Mouse (Mus musculus) yolk sac, embryonic 10.5 days (tissue): ENCODE measurements at regions not wholly inside any gene's neighbourhood (a gene's known extent, or its start where the extent isn't known, plus 50 kb on each side); places are given as distances from the start of the nearest gene placed in this dataset.

Experiments
- DNase-seq: peaks from one replicate; pipeline ENCODE4 v3.0.0-alpha.2; 2017; ENCODE audit warnings: low spot score

DNA sequence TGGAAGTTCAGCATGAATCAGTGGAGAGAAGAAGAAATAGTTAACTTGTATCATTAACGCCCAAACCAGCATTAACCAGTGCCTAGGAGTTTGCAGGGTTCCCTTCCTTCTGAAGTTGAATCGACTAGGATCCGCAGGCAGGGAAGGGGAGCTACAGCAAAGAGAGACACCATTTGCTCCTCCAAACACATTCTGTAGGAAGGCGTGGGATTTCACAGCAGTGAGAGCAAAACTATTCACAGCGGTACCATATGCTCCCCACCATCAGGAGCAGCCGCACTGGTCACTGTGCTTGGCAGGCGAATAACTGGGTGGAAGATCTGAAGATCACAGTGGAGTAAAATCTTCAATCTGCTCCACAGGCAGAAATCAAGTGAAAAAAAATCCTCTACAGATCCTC, 610.3 kb downstream of the Lmo4 start:
- DNase-seq, result no peak

GRCm38 (mm10) chr3:143586653-143587052, 618.4 kb downstream of the Lmo4 start:
- no peak for DNase-seq

- DNase-seq, result no peak
Measured at GRCm38 (mm10) chr3:143584692-143585603, 620.1 kb downstream of the Lmo4 start.

DNA sequence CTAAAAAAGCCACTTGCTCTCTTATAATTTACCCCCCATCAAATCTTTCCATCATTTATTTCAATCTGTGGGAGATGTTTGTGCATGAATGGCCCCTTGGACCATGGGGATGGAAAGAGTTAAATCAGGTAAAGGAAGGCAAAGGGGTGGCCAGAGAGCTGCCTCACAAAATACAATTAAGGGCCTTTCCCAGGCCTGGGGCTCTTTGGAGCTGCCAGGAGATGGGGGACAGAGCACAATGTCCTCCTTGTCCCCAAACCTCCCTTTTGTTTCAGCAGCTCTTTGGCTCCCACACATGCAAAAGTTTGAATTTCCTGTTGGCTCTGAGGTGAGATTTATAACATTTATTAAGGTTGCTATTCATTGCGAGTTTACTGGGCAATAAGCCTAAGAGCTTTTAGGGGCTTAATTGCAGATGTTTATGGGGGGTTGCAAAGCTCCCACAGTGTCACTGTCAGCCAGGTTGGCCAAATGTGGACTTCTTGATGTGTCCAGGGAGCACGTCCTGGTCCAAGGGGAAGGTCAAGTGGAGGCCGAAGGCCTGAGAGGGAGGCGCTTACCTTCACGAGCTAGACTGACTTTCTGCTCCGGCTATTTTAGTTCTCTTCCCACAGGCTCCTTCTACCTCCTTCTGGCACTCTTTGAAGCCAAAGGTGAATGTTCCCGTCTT, 628.5 kb downstream of the Lmo4 start:
- DNase-seq, result no peak

DNA sequence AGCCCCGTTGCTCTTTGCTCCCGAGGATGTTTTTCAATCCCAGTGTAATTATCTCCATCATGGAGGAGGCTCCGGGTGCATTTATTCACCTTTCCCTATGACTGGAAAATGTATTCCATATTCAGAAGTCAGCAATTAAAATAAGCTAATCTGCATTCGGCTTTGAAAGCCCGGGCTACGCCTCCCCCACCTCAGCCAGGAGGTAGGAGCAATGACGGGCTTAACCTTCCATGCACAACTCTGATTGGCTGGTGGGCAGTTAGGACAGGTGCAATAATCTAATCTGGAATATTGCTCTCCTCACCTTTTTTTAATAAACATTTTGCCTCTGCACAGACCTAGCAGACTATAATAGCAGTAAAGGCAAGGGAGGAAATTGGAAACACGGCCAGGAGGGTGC, 629.3 kb downstream of the Lmo4 start:
- DNase-seq, result no peak

DNA sequence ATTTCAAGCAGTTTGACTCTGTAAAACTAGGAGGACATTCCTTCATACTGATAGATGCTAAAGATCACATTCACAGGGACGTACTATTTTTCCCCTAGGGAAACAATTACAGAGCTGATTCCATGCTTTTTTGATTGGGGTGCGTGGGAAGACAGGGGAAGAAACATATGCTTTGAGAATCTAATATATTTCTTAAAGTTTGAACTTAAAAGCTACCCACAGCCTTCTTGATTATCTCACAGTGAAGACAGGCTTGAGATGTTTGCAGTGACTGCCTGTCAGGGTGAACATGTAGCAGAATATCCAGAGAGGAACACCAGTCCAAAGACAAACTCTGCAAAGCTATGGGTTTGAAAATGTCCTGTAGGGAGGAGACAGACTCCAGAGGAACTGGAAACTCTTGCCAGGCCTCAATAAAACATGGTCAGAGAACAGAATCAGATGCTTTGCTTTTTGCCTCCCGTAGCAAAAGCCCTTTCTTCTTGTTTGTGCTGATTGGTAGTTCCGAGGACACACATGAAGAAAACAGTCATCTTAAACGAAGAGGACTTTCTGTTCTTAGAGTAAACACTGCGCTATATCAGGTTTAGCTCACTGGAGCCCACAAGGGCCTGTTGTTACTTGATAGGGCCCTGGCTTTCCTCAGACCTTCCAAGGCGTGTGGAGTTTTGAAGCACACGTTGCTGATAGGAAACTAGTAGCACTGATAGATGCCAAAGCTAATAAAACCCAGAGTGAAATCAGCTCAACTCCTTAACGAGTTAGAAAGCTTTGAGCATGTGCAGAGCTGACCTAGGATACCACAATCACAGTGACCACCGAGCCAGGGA, 630.8 kb downstream of the Lmo4 start:
- peak; percentile 15 for DNase-seq

DNA sequence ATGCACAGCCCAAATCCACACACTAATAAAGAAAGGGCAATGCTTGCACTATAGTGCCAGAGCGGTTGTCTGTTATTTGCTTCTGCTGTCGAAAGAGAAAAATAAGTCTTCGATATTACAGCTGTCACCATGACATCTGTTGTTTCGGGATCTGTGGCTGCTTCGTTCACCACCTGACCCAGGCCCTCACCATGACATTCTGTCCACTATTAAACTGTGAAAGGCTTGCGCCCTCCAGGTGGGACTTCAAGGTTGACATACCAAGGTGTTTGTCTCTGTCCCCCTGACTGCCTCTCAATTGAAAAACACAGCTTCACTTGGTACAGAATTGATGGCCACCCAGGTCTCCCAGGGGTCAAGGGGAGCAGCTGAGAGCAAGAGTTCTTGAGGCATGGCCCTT, 635.1 kb downstream of the Lmo4 start:
- no peak for DNase-seq

GRCm38 (mm10) chr3:143565067-143565466, 640.0 kb downstream of the Lmo4 start:
- DNase-seq, result no peak

GRCm38 (mm10) chr3:143542811-143543210, 661.0 kb upstream of the Pkn2 start:
- no peak for DNase-seq

GRCm38 (mm10) chr3:143527982-143528381, 646.2 kb upstream of the Pkn2 start:
- no peak for DNase-seq

DNA sequence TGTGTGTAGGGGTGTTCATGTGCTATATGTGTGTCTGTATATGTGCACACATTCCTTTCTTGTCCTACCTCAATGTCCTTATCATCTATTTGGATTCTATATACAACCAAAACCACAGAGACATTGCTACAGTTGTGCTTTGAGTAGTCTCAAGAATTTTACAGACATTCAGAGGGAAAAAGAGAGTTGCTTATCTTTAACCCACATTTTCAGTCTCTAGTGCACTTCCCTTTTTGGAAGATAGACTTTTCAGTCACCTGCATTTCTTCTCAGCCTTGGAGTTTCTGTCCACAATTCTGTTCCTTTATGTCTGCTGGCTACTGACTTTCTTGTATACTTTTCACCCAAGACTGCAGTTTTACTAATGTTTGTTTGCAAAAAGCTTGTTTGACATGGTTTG, 645.5 kb upstream of the Pkn2 start:
- DNase-seq, result no peak

DNA sequence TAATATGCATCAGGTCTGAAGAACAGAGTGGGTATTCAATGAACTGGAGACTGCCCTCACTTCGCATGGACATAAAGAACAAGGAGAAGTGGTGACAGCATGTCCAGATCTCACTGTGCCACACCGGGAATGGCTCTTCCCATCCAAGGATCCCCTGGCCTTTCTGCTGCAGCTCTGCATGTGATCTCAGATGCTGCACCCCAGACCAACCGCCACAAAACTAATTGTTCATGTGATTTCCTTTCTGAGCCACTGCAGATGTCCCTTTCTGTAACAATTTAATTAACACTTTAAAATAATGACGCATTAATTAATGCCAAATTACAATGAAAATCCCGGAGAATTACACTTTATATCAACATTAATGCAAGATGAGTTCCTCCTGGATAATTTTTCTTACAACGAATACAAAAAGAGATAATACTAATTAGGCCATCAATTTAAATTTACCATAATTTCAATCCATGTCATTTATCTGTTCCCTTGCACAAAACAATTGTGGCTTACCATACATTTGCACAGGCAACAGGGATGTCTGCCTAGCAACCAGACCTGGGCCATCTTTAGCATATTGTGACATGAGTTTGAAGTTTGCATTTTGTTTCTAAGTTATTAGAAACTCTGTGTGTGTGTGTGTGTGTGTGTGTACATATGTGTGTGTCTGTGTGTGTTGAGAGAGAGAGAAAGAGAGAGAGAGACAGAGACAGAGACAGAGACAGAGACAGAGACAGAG, 630.9 kb upstream of the Pkn2 start:
- no peak for DNase-seq

DNA sequence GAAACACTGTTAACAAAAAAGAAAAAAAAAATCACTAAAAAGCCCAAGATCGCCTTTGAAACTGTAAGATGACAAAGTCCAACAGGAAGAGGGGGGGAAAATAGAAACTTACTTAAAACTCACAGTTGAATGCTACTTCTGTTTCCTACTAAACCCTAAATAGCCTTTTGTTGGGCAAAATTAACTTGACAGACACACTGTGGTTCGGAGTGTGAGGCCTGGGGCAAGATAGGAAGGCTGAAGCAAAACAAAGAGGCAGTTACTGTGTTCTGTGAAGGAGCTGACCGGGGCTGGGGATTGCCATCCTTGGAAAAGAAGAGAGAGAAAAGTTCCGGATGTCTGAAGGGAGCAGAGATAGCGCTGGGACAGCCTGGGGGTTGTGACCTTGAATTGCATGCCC, 627.7 kb upstream of the Pkn2 start:
- no peak for DNase-seq

GRCm38 (mm10) chr3:143508280-143508679, 626.5 kb upstream of the Pkn2 start:
- no peak for DNase-seq

GRCm38 (mm10) chr3:143501017-143501416, 619.2 kb upstream of the Pkn2 start:
- DNase-seq, result no peak

DNA sequence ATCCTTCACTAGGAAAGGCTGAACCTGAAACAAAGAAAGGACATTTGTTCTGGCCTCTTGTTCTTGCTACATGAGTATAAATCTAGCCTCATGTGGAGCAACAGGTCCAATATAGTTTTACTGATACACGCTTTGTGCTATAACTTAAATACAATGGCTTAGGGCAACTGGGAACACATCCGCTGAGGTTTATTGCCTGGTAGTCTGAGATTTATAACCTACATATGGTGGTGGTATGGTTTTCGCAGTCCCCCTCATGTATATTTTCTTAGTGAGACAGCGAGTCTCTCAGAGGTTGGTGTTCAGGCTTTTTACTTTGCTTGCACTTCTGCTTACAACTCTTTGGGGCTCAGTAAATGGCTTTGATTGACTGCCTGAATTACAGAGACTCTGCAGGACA, 613.6 kb upstream of the Pkn2 start:
- no peak for DNase-seq

- no peak for DNase-seq
Measured at GRCm38 (mm10) chr3:143477916-143478610, 596.3 kb upstream of the Pkn2 start.

GRCm38 (mm10) chr3:143475461-143475860, 593.7 kb upstream of the Pkn2 start:
- no peak for DNase-seq

GRCm38 (mm10) chr3:143447005-143447709, 565.4 kb upstream of the Pkn2 start:
- no peak for DNase-seq

DNA sequence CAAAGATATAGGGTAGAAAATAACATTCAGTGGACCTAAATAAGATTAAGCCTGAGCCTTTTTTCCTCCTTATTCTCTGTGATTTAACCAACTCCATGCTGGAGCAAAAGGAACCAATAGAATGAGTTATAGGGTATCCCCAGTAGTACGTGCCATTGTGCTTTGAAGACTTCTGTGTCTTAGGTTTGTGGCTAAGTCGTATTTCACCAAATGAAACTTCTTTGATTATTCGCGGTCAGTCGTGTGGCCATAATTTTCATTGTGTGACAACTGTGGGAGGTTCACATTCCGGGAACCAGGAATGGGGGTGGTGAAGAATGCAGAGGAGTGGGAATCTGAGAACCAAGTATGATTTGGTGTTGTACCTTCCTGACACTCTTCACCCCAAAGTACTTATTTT, 535.6 kb upstream of the Pkn2 start:
- no peak for DNase-seq

GRCm38 (mm10) chr3:143411655-143412054, 529.9 kb upstream of the Pkn2 start:
- DNase-seq, result no peak
